Mouse (Mus musculus) E14TG2a.4 (cell line): Measurements from ENCODE around the gene Klhl25.
A peak's percentile ranks its signal among the peaks of the same experiment; 100 is the strongest.

Experiments
- CTCF ChIP-seq: conservative IDR thresholded peaks from 2 replicates; pipeline ENCODE4 v1.5.1; 2014; ENCODE audit warnings: low read length
- NANOG ChIP-seq: IDR thresholded peaks from 2 replicates; pipeline ENCODE4 v1.6.1; 2014; ENCODE audit warnings: borderline replicate concordance, low read length, mixed read lengths
- POU5F1 ChIP-seq: IDR thresholded peaks from 2 replicates; pipeline ENCODE4 v1.6.1; 2014; ENCODE audit warnings: low read length, borderline replicate concordance

DNA sequence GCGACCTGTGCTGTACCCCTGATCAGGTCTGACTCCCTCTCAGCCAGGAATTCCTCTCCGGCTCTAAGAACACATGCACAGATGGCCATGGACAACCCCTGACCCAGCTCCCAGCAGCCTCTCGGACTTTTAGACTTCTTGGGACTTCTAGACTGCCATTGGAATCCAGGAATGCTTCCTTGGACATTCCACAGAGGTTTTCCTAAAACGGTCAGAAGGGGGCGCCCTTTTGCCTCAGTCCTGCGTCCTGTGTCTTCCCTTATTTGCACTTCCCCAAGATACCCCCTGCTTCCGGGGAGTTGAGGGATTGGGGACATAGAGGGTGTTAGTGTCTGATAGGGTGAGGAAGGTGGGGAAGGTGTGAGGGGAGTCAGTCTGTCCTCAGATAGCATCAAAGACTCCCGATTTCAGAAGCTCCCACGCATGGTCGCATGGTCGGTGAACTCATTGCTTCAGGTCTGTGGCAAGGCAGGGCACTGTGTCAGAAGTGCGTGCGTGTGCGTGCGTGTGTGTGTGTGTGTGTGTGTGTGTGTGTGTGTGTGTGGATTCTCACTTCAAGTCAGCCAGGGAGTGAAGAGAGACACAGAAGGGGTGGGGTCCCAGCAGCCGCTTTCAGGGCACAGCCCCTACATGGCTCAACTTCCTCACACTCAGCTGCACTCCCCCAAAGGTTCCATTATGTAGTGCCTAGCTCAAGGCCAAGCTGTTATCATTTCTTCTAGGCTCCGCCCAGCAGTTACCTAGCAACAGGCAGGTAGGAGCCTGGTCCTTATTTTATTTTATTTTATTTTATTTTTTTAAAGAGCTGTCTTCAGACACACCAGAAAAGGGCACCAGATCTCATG, 40.4 kb upstream of the Klhl25 start:
- TF ChIP-seq CTCF (0 out of 2 replicates have a peak, but pooled peaks have one; percentile 10), POU5F1 (no peak), NANOG (no peak)
